Mouse (Mus musculus) CH12.LX (cell line): ENCODE results near the gene Mat2b. TPM values are rescaled to one million over a fixed set of nuclear protein-coding genes. Genes with fewer than 3 reads are reported as not detected.

Experiments used
- DNase-seq: peaks from one replicate; pipeline ENCODE4 v3.0.0-alpha.2; 2013; ENCODE audit errors: extremely low read depth
- H3K27ac ChIP-seq: 2 replicates; pipeline ENCODE4 v1.5.1; 2012; ENCODE audit warnings: low read depth, mild to moderate bottlenecking, control low read depth, moderate library complexity; ENCODE audit not compliant: insufficient read depth
- H3K27me3 ChIP-seq: replicated peaks from 2 replicates; pipeline ENCODE3; 2012; ENCODE audit warnings: inconsistent platforms
- H3K36me3 ChIP-seq, 2 experiments: replicated peaks in 1 of 2; 2 replicates each; pipeline versions ENCODE3 to v1.6.1; 2012; ENCODE audit warnings: inconsistent platforms in 1 of 2, low read length in 1 of 2, mild to moderate bottlenecking in 1 of 2, mixed read lengths in 1 of 2, moderate library complexity in 1 of 2; ENCODE audit not compliant: control insufficient read depth in 1 of 2, insufficient read depth in 1 of 2
- H3K4me1 ChIP-seq, 2 experiments: 2 replicates each; pipeline ENCODE4 v1.6.1; 2012; ENCODE audit warnings: inconsistent platforms in 1 of 2, moderate library complexity in 1 of 2; ENCODE audit not compliant: insufficient read depth in 2 of 2, control insufficient read depth in 1 of 2
- H3K4me2 ChIP-seq: 2 replicates; pipeline ENCODE4 v1.6.1; 2012; ENCODE audit warnings: low read depth, mild to moderate bottlenecking, control low read depth; ENCODE audit not compliant: poor library complexity, insufficient read depth, severe bottlenecking
- H3K4me3 ChIP-seq, 3 experiments: fragments of 150-350 bp in 1 of 3; sonication (generic) in 1 of 3; replicated peaks in 1 of 3; 2 replicates each; pipeline versions ENCODE3 to v1.5.1; 2011 to 2012; ENCODE audit warnings: low read depth in 2 of 3, low read length in 2 of 3, mild to moderate bottlenecking in 2 of 3, moderate library complexity in 2 of 3, control low read depth in 1 of 3, improper control_type of control experiment in 1 of 3, inconsistent platforms in 1 of 3, mixed read lengths in 1 of 3; ENCODE audit not compliant: poor library complexity in 1 of 3
- H3K79me2 ChIP-seq: replicated peaks from 2 replicates; pipeline ENCODE4 v1.6.1; 2012; ENCODE audit warnings: mild to moderate bottlenecking, moderate library complexity; ENCODE audit not compliant: control insufficient read depth, poor library complexity, insufficient read depth, severe bottlenecking; ENCODE audit errors: extremely low read depth
- H3K9ac ChIP-seq: 2 replicates; pipeline ENCODE4 v1.6.1; 2012; ENCODE audit warnings: low read depth, mild to moderate bottlenecking, control low read depth, moderate library complexity; ENCODE audit not compliant: insufficient read depth
- H3K9me3 ChIP-seq: replicated peaks from 2 replicates; pipeline ENCODE3; 2012; ENCODE audit warnings: low read length, inconsistent platforms, mixed read lengths
- BHLHE40 ChIP-seq: IDR thresholded peaks from 2 replicates; pipeline ENCODE4 v1.6.1; 2011; ENCODE audit warnings: mild to moderate bottlenecking, low read depth, low read length, improper control_type of control experiment
- CHD1 ChIP-seq: IDR thresholded peaks from 2 replicates; pipeline ENCODE4 v1.6.1; 2012; ENCODE audit warnings: low read depth, low read length, improper control_type of control experiment, inconsistent platforms
- CHD2 ChIP-seq: IDR thresholded peaks from 2 replicates; pipeline ENCODE4 v1.6.1; 2011; ENCODE audit warnings: low read length, improper control_type of control experiment
- CTCF ChIP-seq, 2 experiments: IDR thresholded peaks in 1 of 2; conservative IDR thresholded peaks in 1 of 2; 2 replicates each; pipeline ENCODE4 v1.5.1; 2011 to 2012; ENCODE audit warnings: low read depth in 2 of 2, low read length in 2 of 2, improper control_type of control experiment in 1 of 2, inconsistent platforms in 1 of 2, mild to moderate bottlenecking in 1 of 2, moderate library complexity in 1 of 2
- ELF1 ChIP-seq: IDR thresholded peaks from 2 replicates; pipeline ENCODE4 v1.6.1; 2014; ENCODE audit warnings: low read depth, mild to moderate bottlenecking, inconsistent platforms, low read length, improper control_type of control experiment
- EP300 ChIP-seq: IDR thresholded peaks from 2 replicates; pipeline ENCODE4 v1.6.1; 2011; ENCODE audit warnings: low read length, improper control_type of control experiment
- GABPA ChIP-seq: IDR thresholded peaks from 2 replicates; pipeline ENCODE4 v1.6.1; 2012; ENCODE audit warnings: low read depth, low read length, improper control_type of control experiment, inconsistent platforms; ENCODE audit not compliant: insufficient replicate concordance
- HCFC1 ChIP-seq: IDR thresholded peaks from 2 replicates; pipeline ENCODE4 v1.6.1; 2012; ENCODE audit warnings: low read depth, mild to moderate bottlenecking, inconsistent platforms, low read length, improper control_type of control experiment
- IRF4 ChIP-seq: IDR thresholded peaks from 2 replicates; pipeline ENCODE4 v1.6.1; 2014; ENCODE audit warnings: low read depth, mild to moderate bottlenecking, inconsistent platforms, low read length, improper control_type of control experiment
- JUN ChIP-seq: IDR thresholded peaks from 2 replicates; pipeline ENCODE4 v1.6.1; 2011; ENCODE audit warnings: low read depth, mild to moderate bottlenecking, low read length, improper control_type of control experiment, moderate library complexity; ENCODE audit not compliant: insufficient read depth
- JUND ChIP-seq: conservative IDR thresholded peaks from 2 replicates; pipeline ENCODE4 v1.6.1; 2011; ENCODE audit warnings: low read depth, low read length, improper control_type of control experiment
- KAT2A ChIP-seq: IDR thresholded peaks from 2 replicates; pipeline ENCODE4 v1.6.1; 2012; ENCODE audit warnings: low read length, improper control_type of control experiment, inconsistent platforms; ENCODE audit not compliant: insufficient replicate concordance
- MAFK ChIP-seq: IDR thresholded peaks from 2 replicates; pipeline ENCODE4 v1.6.1; 2011; ENCODE audit warnings: low read length, improper control_type of control experiment; ENCODE audit not compliant: insufficient replicate concordance
- MAX ChIP-seq: IDR thresholded peaks from 2 replicates; pipeline ENCODE4 v1.6.1; 2011; ENCODE audit warnings: low read length, improper control_type of control experiment
- MAZ ChIP-seq: IDR thresholded peaks from 2 replicates; pipeline ENCODE4 v1.6.1; 2012; ENCODE audit warnings: low read depth, mild to moderate bottlenecking, inconsistent platforms, low read length, improper control_type of control experiment, moderate library complexity
- MXI1 ChIP-seq: IDR thresholded peaks from 2 replicates; pipeline ENCODE4 v1.6.1; 2011; ENCODE audit warnings: mild to moderate bottlenecking, low read depth, low read length, improper control_type of control experiment
- MYC ChIP-seq: IDR thresholded peaks from 2 replicates; pipeline ENCODE4 v1.6.1; 2011; ENCODE audit warnings: low read depth, mild to moderate bottlenecking, improper control_type of control experiment, low read length
- NELFE ChIP-seq: IDR thresholded peaks from 2 replicates; pipeline ENCODE4 v1.6.1; 2011; ENCODE audit warnings: low read depth, low read length, improper control_type of control experiment
- NRF1 ChIP-seq: IDR thresholded peaks from 2 replicates; pipeline ENCODE4 v1.6.1; 2014; ENCODE audit warnings: low read depth, mild to moderate bottlenecking, inconsistent platforms, low read length, improper control_type of control experiment, moderate library complexity
- POLR2A ChIP-seq: IDR thresholded peaks from 2 replicates; pipeline ENCODE4 v1.6.1; 2011; ENCODE audit warnings: low read depth, mild to moderate bottlenecking, improper control_type of control experiment, low read length
- POLR2AphosphoS2 ChIP-seq: IDR thresholded peaks from 2 replicates; pipeline ENCODE4 v1.6.1; 2011; ENCODE audit warnings: low read depth, low read length, improper control_type of control experiment
- SIN3A ChIP-seq: IDR thresholded peaks from 2 replicates; pipeline ENCODE4 v1.6.1; 2012; ENCODE audit warnings: low read length, improper control_type of control experiment, inconsistent platforms
- SMC3 ChIP-seq: IDR thresholded peaks from 2 replicates; pipeline ENCODE4 v1.6.1; 2011; ENCODE audit warnings: low read depth, low read length, improper control_type of control experiment
- TBP ChIP-seq: conservative IDR thresholded peaks from 2 replicates; pipeline ENCODE4 v1.6.1; 2011; ENCODE audit warnings: low read depth, low read length, improper control_type of control experiment
- TCF12 ChIP-seq: IDR thresholded peaks from 2 replicates; pipeline ENCODE4 v1.6.1; 2014; ENCODE audit warnings: low read depth, mild to moderate bottlenecking, inconsistent platforms, low read length, improper control_type of control experiment
- UBTF ChIP-seq: IDR thresholded peaks from 2 replicates; pipeline ENCODE4 v1.6.1; 2012; ENCODE audit warnings: low read depth, mild to moderate bottlenecking, inconsistent platforms, low read length, improper control_type of control experiment, moderate library complexity
- USF1 ChIP-seq: IDR thresholded peaks from 2 replicates; pipeline ENCODE4 v1.6.1; 2014; ENCODE audit warnings: low read depth, mild to moderate bottlenecking, inconsistent platforms, low read length, improper control_type of control experiment
- USF2 ChIP-seq: conservative IDR thresholded peaks from 2 replicates; pipeline ENCODE4 v1.6.1; 2011; ENCODE audit warnings: low read depth, low read length, improper control_type of control experiment
- ZC3H11A ChIP-seq: IDR thresholded peaks from 2 replicates; pipeline ENCODE4 v1.6.1; 2012; ENCODE audit warnings: low read depth, mild to moderate bottlenecking, inconsistent platforms, low read length, improper control_type of control experiment
- ZKSCAN1 ChIP-seq: IDR thresholded peaks from 2 replicates; pipeline ENCODE4 v1.6.1; 2012; ENCODE audit warnings: low read depth, inconsistent platforms, low read length, improper control_type of control experiment, borderline replicate concordance
- ZMIZ1 ChIP-seq: IDR thresholded peaks from 2 replicates; pipeline ENCODE4 v1.6.1; 2012; ENCODE audit warnings: low read depth, mild to moderate bottlenecking, inconsistent platforms, low read length, improper control_type of control experiment
- dilution Hi-C: fragments of 300-500 bp; cut with MboI; formaldehyde crosslinking; loops from 2 replicates; pipeline ENCODE4 v1.14.3; 2020; ENCODE audit warnings: low sequenced_read_pairs; ENCODE audit not compliant: extremely low pct_unique_long_range_greater_than_20kb, extremely low pct_ligation_motif_present
- in situ Hi-C: fragments of 300-500 bp; cut with MboI; formaldehyde crosslinking; loops from 3 replicates; pipeline ENCODE4 v1.14.3; 2019; ENCODE audit warnings: low sequenced_read_pairs, low pct_ligation_motif_present, low pct_unique_long_range_greater_than_20kb, mixed read lengths
- polyA plus RNA-seq: library from polyadenylated mRNA; unstranded; fragments of >175 nt; gene quantifications from 2 replicates; pipeline ENCODE4 v1.2.1, GENCODE M21; 2012; ENCODE audit warnings: low read depth; ENCODE audit not compliant: insufficient read length
- total RNA-seq, 2 experiments: library from RNA; depleted of rRNA; stranded (reverse); fragments of 300-350 nt in 1 of 2; fragments of >200 nt in 1 of 2; gene quantifications; 2 replicates each; pipeline ENCODE4 v1.2.3; 2012 to 2014

Mat2b gene
- total and polyA plus RNA-seq, 3 experiments: 71.3 to 122 (median 100) TPM

- peak overlapping the region; percentile 85 to 93 (median 89) for H3K4me3 ChIP-seq
- H3K9ac ChIP-seq: peak overlapping the region; percentile 88
- in situ Hi-C loops: loop anchor here (10.0 kb wide), 1 partner anchor 62 kb away; the partner anchor contains the start of gene Ccng1
- H3K27me3 ChIP-seq: no peaks in the 10 kb centered on the region
- TF ChIP-seq MAX (peak; percentile 95), JUND (no peak), NELFE (peak; percentile 84), CTCF (conservative IDR thresholded peaks at IDR 0.05 in 1 of 2, IDR thresholded peaks at IDR 0.05 in 1 of 2; ENCODE audit: low read depth in 2 of 2, low read length in 2 of 2) (no peak), MYC (peak; percentile 87), ZC3H11A (no peak), POLR2A (peak; percentile 93), TBP (peak; percentile 90), USF2 (peak; percentile 58), ZKSCAN1 (no peak), GABPA (no peak), POLR2AphosphoS2 (no peak), MXI1 (peak; percentile 96), HCFC1 (peak; percentile 78), TCF12 (peak; percentile 85), JUN (no peak), EP300 (no peak), IRF4 (0 out of 2 replicates have a peak, but pooled peaks have one; percentile 9), MAFK (no peak), CHD1 (0 out of 2 replicates have a peak, but pooled peaks have one; percentile 29), SMC3 (no peak), UBTF (peak; percentile 81; the same call in 1 of the 2 replicates), BHLHE40 (peak; percentile 51), ELF1 (peak; percentile 99), CHD2 (peak; percentile 48; the same call in 1 of the 2 replicates), KAT2A (0 out of 2 replicates have a peak, but pooled peaks have one; percentile 68), SIN3A (peak; percentile 95), ZMIZ1 (peak; percentile 74; the same call in 1 of the 2 replicates), USF1 (peak; percentile 81), MAZ (no peak), NRF1 (peak; percentile 50)
- H3K4me2 ChIP-seq: peak overlapping the region; percentile 88
- peaks cover 5 to 22% of the 10 kb centered on the region in 2 experiments for H3K36me3 ChIP-seq
- peaks cover 39% of the 10 kb centered on the region for H3K79me2 ChIP-seq
- dilution Hi-C loops: no loop called here
- H3K9me3 ChIP-seq: no peaks in the 10 kb centered on the region
- peak; percentile 97 for DNase-seq
- H3K4me1 ChIP-seq: peaks cover 7 to 20% of the 10 kb centered on the region in 2 experiments
- H3K27ac ChIP-seq: peak overlapping the region; percentile 67
These were observed 2.3 kb downstream of the Mat2b start for GRCm38 (mm10) chr11:40692511-40693365.
